Mouse (Mus musculus) C2C12 (cell line): ENCODE results near the gene C030005K15Rik.

Experiments
- CTCF ChIP-seq: IDR thresholded peaks from one replicate; pipeline ENCODE4 v1.5.1; 2011; ENCODE audit not compliant: control insufficient read depth, insufficient read depth, insufficient read length
- USF1 ChIP-seq: IDR thresholded peaks from one replicate; pipeline ENCODE4 v1.6.1; 2011; ENCODE audit warnings: low read depth, mild to moderate bottlenecking, control low read depth, moderate library complexity

- TF ChIP-seq CTCF, result no peak
- TF ChIP-seq USF1, result no peak
Observed at GRCm38 (mm10) chr10:97720625-97721024, 5.9 kb downstream of the C030005K15Rik start.
